Mouse (Mus musculus) cerebellum, postnatal 14 days (tissue): Measurements from ENCODE around the gene Etnppl.
A peak's percentile ranks its signal among the peaks of the same experiment; 100 is the strongest.

Experiments
- DNase-seq, 2 experiments: peaks; one replicate each; pipeline ENCODE4 v3.0.0; 2021; ENCODE audit warnings: mixed read lengths in 2 of 2

Etnppl gene

DNA sequence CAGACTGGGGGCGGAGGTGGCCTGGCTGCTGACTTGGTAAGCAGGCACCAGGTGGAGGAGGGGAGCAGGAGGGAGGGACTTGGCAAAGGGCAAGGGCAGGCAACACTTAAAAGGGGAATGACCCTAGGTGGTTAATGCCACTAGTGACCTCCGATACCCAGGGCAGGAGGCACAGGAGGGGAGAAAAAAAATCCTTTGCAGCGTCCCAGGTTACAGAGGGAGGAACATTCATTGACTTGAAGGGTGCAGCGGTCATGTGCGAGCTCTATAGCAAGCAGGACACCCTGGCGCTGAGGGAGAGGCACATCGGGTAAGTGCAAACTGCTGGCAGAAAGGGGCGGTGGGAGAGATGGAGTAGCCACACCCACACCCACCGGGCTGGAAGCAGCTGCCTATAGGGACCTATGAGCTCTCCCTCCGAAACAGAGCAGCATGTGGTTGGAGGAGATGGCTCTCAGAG, at the start of gene Etnppl:
Gene Etnppl, plus strand, starts transcription at position 10 of the 460 bp plus-strand sequence.
- peak; percentile 9 to 12 for DNase-seq

DNA sequence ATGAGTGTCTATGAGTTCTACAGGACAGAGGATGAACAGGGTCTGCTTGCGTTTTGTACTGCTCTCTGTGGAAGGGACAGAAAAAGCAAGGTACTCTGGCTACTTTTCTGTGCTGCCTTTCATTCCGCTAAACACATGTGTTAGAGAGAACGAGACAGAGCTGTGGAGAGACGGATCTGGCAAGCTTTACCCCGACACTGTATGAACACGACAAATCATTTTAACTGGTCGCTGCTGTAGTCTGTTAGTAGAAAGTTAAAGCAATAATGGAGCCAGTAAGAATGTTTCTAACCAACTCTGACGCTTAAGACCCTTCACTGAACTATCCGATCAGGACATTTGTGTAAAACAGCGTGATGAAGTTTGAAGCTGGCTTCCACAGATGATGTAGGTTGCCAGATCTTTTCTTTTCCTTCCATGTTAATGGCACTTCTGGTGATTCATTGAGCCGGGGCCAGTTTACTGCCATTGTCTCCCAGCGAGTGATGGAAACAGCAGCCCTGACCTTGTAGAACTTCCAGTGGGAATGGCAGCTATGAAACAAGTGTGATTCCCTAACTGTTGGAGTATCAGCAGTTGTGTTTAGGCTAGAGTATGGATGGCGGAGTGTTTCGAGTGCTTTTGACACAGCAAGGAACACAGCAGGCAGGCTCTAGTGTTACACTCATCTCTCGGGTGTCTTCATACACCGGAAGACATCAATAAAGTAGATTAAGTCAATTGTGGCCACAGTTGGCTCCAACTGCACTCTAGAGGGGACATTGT, 48.7 kb upstream of the Etnppl start:
- no peak for DNase-seq

DNA sequence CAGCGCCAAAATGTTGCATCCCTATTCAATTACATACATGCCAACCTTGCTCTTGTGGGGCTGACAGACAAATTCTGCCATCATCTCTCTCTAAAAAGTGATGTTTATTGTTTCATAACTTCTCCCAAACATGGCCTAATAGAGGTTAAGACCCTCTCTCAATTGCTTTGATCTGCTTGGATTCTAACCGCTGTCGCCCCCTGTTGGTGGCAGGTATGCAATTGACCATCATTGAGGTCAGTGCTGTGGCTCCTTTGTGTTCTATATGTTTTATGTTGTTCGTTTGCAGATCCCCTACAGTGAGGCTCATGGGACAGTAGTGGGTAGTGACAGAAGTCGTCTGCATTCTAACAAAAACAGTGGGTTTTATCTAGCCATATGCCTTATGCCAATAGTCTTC, 44.0 kb upstream of the Etnppl start:
- DNase-seq, result no peak

DNA sequence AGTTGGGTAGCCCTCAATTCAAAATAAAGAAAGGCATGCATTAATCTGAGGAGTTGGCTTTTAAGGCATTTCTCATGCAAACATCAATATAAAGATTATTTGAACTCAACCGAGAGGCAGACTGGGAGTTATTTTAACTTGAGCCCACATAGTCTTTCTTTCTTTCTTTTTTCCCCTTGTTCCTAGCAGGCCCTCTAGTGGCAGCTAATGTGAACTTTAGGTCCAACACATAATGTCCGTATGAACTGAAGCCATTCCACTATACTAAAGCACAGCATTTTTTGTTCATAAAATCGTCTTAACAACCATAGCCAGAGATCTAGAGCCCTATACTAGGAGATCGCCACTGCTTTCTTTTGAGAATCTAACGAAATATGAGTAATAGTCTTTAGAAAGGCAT, 42.6 kb upstream of the Etnppl start:
- DNase-seq, result peak; percentile 68 to 73

DNA sequence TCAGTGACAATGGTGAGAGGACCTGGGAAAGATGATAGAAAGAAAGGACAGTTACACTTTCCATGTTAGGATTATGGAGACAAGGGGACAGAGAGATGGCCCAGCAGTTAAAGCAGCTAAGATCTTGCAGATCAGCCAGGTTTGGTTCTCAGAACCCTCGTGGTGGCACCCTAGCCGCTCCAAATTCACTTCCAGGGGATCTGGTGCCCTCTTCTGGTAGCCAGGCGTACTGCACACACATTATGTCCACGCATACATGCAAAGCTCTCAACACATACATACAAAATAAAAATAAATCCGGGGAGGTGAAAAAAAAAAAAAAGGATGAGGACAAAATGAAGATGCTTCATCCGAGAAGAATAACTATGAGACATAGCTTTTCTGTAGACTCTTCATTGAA, 40.6 kb upstream of the Etnppl start:
- peak; percentile 28 to 70 for DNase-seq

DNA sequence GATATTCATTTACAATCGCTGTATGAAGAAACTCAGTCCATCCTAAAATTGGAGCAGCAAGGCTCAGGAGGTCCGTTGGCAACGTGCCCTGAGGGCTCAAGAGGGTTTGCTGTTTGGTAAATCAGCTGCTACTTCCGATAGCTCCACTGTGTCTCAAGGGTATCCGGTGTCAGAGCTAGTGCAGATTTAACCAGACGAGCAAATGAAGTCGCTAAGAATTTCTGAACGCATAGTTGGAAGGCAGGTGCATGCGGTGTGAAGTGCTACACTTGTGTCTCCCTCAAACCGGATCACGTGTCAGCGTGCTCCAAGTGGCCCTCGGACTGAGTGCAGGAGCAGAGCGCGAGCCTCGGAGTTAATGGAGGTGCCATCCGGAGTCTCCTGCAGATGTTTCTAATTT, 37.7 kb upstream of the Etnppl start:
- DNase-seq, result peak; percentile 29 to 51

DNA sequence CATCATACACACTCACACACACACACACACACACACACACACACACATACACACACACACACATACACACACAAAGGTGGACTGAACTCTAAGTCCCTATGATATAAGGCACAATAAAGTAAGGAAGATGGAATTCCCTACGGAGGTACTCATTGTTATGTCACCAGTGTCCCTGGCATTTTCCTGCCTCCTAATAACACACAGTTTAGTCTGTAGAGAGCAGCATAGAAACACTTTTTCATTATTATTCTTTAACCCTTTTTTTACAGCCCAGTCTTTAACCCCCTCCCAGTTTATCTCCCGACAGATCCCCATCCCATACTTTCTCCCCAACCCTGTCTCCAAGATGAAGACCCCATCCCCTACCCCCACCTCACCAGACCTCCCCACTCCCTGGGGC, 35.7 kb upstream of the Etnppl start:
- no peak for DNase-seq

DNA sequence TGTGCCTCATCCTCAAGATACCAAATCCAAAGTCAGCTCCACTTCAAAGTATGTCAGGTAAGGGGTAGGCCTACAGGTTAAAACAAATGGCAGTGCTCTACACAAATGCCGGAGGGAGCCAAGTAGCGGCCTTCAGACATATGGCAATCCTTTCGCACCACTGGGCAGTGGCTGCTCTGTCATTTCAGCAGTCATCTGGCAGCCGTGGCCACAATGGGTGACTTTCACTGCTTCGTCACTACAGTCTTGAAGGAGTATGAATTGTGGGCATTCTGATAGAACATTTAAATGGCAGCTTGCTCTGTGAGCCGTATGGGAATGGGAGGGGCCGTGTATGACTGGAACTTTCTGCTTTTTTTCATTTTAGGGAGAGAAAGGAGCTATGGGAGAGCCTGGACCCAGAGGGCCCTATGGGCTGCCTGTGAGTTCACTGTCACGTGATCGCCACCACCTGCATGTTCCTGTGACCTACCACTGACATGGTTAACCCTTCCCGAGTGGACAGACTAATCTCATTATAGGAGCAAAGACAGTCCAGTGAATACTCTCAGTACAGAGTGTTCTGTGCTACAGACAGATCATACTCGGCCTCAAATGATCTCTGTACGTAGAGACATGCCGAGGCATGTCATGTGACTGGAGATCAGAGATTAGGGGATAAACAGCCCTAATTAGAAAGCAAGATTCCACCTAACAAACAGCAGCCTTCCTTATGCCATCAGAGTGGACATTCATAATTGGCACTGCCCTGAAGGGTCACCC, 34.2 kb upstream of the Etnppl start:
- peak; percentile 23 to 30 for DNase-seq

DNA sequence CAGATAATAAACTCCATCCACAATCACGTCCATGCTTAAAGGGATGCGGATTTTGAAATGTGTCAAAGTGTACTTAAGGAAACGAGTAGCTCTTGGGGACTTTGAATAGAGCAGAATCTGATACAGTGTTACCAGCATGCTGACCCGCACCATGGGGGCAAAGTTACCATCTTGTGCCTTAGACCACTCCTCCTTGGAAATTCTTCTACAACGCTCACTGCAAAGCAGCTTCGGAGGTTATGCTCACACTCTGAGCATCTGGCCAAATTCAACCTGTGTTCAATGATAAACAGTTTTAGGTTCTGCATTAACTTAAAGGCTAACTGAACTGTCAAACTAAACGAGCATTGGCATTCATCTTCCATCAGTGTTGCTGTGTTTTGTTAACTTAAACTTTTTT, 33.2 kb upstream of the Etnppl start:
- no peak for DNase-seq

DNA sequence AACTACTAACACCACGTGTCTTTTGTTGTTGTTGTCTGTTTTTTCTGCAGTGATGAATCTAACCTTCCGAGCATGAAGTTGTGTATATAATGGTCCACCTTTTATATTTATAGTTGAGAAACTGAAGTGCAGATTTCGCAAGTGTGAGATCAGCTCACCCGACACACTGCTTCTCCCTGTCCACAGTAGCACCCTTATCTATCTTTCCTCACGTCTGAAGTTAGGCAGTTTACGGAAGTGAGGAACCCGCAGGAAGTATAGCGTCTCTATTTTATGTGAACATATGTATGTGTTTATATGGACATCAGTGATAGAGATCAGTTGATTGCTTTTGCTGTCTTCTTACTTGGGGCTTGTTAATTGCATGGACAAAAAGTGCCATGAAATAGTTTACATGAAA, 22.2 kb upstream of the Etnppl start:
- no peak for DNase-seq

DNA sequence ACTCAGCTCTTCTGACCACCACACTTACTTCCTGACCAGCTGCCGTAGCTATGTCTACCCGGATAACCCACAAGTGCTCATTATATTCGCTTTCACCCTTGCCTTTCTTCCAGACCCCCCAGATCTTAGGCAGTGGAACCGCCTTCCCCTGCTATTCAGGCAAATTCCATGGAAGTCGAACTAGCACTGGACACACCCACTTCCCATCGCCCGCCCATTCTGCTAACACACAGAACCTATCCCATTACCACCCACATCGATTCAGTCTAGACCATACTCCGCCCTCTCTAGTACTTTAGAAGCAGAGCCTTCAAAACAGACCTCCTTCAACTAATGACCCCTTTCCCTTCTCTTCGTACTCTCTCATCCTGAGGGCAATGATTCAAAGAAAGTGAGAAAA, 15.8 kb upstream of the Etnppl start:
- no peak for DNase-seq

DNA sequence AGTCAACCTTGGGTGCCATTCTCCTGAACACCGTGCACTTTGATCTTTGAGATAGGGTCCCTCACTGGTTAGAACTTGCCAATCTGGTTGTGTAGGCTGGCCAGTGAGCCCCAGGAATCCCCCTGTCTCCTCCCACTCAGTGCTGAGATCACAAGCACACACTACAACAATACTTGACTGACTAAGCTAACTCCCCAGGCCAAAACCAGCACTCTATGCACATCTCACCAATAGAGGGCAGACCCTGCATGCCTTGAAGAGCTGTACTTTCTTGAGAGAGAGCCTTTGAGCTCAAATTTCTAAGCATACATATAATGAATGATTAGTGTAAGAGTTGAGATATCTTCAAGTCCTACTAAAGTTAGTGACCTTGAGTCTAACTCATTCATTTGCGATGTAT, 9.3 kb upstream of the Etnppl start:
- DNase-seq, result peak; percentile 10 to 30

DNA sequence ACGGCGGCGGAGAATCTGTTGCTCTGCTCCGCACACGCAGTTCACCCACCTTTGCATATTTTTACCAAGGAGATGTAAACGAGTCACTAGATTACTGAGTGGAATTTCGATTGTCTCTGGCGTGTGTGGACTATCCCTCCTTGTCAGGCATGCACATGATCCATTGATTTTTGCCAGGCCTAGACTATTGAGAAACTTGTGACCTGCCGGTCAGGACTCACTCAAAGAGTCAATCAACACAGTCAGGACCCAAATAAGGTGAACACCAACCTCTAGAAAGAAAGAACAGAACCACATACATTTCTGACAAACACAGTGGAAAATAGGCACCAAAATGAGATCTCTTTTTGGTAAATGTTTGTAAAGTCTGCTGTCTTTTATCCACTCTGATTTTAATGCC, 2.8 kb upstream of the Etnppl start:
- DNase-seq, result no peak

DNA sequence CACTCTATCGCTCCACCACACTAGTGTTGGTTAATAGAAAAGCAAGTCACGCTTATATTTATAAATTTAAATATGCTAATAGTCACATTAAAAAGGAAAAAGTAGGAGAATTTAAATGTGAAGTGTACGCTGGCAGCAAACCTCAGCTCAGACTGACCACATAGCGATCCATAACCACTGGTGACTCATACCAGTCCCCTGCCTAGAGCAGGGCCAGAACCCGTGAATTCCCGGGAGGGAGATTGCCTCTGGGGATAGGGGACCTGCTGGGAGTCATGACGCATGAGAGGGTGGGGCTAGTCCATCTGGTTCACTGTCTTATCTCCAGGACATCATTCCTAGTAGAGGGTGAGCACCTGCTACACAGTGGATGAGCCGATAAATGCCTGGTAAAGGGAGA, 1.6 kb upstream of the Etnppl start:
- DNase-seq, result no peak

DNA sequence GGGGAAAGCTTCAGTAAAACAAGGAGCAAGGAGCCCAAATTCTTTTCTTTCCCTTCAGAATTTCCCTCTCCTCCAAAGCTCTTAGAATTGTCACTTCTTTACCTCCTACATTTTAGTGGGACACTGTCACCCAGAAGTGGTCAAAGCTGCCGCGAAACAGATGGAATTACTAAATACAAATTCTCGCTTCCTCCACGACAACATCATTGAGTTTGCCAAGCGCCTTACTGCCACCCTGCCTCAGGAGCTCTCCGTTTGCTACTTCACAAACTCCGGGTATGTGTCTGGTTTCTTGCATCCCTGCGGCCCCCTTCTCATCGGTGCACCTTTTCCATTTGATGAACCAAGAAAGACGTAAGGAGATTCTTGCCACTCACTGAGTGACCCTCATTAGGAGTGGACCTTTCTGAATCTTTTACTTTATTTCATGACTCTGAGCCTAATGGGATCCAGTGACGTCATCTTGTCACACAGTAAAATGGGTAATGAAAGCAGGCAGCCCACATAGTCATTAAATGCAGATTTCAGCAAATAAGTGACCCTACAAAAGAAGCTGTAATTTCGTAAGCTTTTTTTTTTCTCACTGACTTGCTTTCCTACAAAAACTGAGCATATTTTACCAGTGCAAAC, 3.4 kb downstream of the Etnppl start:
- no peak for DNase-seq

DNA sequence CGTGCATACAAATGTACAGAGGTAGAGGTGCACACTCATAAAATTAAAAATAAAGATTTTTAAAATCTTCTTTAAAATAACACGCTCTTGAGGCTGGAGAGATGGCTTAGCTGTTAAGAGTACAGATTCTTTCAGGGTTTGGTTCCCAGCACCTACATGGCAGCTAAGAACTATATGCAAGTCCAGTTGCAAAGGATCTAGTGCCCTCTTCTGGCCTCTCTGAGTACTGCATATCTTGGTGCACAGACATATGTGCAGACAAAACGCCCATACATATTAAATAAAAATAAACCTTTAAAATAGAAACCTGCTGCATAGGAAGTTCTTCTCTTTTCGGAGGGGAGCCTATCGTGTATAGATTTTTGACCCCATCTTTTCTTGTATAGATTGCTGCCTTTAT, 11.1 kb downstream of the Etnppl start:
- DNase-seq, result no peak

DNA sequence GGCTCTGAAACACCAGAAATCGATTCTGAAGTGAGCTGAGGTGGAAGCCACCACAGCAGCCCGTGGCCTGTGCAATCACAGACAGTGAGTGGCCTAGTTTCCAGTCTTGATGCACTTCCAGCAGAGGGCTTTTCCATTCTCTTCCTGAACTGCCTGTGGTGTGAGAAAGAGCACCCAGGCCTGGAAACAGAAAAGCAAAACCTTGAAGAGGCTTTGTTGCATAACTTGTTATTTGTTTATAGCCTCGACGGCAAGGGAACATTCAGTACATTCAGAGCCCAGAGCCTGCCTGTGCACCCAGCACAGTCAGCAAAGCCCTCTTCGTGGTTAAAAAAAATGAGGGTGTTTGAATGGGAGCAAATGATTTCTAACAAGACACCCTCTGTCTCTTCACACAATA, 16.6 kb downstream of the Etnppl start:
- DNase-seq, result no peak

DNA sequence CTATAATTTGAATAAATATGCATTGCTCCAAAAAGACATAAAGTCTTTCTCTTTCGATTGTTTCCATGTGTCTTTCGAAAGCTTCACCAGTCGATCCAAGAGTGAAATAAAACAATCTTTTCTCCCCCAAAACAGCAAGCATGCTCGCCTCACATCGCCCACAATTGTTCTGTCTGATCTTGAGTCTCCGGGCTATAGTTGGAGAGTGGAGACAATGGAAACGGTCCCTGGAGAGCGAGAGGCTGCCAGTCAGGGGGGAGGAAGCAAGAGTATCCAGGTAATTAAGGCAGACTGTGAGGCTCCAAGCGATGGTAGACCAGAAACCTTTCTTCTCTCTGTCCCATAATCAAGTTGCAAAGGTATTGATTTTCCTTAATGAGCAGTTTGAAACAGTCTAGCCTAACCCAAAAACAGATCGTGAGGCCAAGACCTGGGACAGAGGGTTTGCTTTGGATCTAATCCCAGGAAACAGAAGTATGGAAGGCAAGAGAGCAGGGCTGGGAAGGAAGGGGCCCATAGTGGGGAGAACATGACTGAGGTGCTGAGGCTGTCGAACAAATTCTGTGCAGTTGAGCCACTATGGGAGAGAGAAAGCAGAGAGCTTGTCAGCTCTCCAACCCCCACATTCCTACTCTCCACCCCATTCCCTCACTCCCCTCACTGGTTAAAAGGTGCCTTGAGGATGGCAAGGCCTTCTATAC, 29.0 kb downstream of the Etnppl start:
- no peak for DNase-seq

DNA sequence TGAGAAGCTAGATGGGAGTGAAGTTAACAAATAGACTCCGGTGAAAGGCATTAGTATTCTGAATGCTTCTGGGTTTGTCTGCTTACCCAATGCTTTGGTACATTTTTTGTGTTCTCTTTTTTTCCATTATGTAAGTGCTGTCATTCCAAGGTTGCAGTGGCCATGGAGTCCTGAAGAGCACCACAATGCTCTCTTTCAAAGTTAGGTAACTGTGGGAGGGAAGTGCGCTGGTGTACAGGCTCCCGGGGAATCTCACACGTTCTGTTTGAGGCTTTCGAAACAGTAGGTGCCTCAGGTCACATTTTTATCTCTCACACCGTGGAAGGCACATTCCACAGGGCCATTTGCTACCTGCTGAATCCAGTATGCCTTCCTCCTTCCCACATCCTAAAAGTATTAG, 32.3 kb downstream of the Etnppl start:
- no peak for DNase-seq

DNA sequence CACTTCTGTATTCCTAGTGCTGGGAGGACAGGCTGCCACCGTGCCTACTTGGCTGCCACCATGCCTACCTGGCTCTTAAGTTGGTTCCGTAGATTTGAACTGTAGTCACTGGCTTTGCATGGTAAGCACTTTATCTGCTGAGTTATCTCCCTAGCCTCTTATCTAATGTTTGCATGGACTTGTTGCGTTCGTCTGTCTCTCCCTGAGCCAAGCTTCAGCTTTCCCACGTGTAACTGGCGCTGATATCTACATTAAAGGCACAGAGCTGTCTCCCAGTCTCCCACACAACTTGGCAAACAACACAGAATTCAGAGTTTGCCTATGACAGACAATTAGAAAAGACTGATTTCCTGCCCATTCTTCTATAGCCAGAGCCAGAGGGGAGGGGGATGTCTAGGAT, 43.4 kb downstream of the Etnppl start:
- DNase-seq, result no peak

DNA sequence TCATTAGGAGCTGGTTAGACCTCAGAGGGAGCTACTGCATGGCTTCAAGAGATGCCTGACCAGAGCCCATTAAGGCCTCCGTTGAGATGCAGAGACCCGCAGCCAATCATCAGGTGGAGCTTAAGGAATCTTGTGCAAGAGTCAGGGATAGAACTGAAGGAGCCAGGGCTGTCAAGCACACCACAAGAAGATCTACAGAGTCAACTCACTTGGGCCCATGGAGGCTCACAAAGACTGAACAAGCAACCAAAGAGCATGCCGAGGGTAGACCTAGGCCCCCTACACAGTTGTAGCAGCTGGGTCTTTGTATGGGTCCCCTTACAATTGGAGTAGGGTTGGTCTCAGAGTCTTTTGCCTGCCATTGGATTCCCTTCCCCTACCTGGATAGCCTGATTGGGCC, 45.2 kb downstream of the Etnppl start:
- no peak for DNase-seq

DNA sequence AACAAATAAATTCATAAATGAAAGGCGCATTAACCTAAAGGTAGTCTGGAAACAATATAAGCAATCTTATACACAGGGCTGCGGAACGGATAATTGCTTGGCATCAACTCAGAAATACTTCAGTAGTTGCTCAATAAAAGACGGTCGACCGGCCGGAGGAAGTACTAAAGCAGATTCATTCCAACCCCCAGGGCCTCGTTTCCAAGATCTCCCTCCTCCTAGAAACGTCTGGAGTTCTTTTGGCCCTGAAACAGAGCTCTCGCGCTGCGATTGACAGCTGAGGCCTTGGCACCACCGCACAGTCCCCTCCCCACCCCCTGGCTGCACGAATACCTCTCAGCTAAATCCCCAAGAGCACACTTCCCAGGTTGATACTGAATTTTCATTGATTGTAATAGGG, 54.0 kb downstream of the Etnppl start:
- no peak for DNase-seq
